Mouse (Mus musculus): ENCODE measurements at regions not wholly inside any gene's neighbourhood (a gene's known extent, or its start where the extent isn't known, plus 50 kb on each side); places are given as distances from the start of the nearest gene placed in this dataset.

- no peak overlapping the region for H3K4me3 ChIP-seq
- H3K36me3 ChIP-seq: no peaks in the 10 kb centered on the region
- no peaks in the 10 kb centered on the region for H3K9me3 ChIP-seq
- H3K27ac ChIP-seq (replicated peaks): peak overlapping the region; percentile 97
- no peak overlapping the region; the same call in 1 of the 2 replicates for H3K9ac ChIP-seq
- H3K4me1 ChIP-seq: peaks cover 75% of the 10 kb centered on the region
- ATAC-seq (ENCODE audit: extremely low read depth, insufficient number of reproducible peaks, low FRiP score, low TSS enrichment): no peak
- H3K27me3 ChIP-seq (replicated peaks): no peaks in the 10 kb centered on the region
- no peak overlapping the region for H3K4me2 ChIP-seq
- WGBS: 66% methylated on average over 5 of the region's 5 CpGs
Measured at GRCm38 (mm10) chr12:86819163-86819562, 65.4 kb downstream of the Irf2bpl start.

- WGBS: 0% methylated on average over 2 of the region's 2 CpGs
- Histone ChIP-seq H3K9ac (peak overlapping the region; percentile 45), H3K4me2 (peak overlapping the region; percentile 45), H3K27ac (replicated peaks) (peak overlapping the region; percentile 97), H3K4me3 (no peak overlapping the region), H3K36me3 (no peaks in the 10 kb centered on the region), H3K4me1 (peaks cover 66% of the 10 kb centered on the region), H3K27me3 (replicated peaks) (no peaks in the 10 kb centered on the region), H3K9me3 (no peaks in the 10 kb centered on the region)
- ATAC-seq (ENCODE audit: extremely low read depth, insufficient number of reproducible peaks, low FRiP score, low TSS enrichment): no peak
Measured at GRCm38 (mm10) chr12:86818201-86818600, 66.4 kb downstream of the Irf2bpl start.

GRCm38 (mm10) chr12:86816702-86817610, 67.6 kb downstream of the Irf2bpl start:
- H3K36me3 ChIP-seq: no peaks in the 10 kb centered on the region
- peak overlapping the region; percentile 97 for H3K27ac ChIP-seq (replicated peaks)
- peak; percentile 47; the same call in 1 of the 2 replicates for ATAC-seq (ENCODE audit: extremely low read depth, insufficient number of reproducible peaks, low FRiP score, low TSS enrichment)
- peak overlapping the region; percentile 24 for H3K4me2 ChIP-seq
- H3K4me3 ChIP-seq: no peak overlapping the region
- peaks cover 66% of the 10 kb centered on the region for H3K4me1 ChIP-seq
- H3K27me3 ChIP-seq (replicated peaks): no peaks in the 10 kb centered on the region
- peak overlapping the region; percentile 64 for H3K9ac ChIP-seq
- WGBS: 16% methylated on average over 11 of the region's 11 CpGs
- H3K9me3 ChIP-seq: no peaks in the 10 kb centered on the region

- ATAC-seq (ENCODE audit: extremely low read depth, insufficient number of reproducible peaks, low FRiP score, low TSS enrichment): peak; percentile 12; the same call in 1 of the 2 replicates
- Histone ChIP-seq H3K36me3 (no peaks in the 10 kb centered on the region), H3K4me3 (no peak overlapping the region), H3K4me1 (peaks cover 67% of the 10 kb centered on the region), H3K27me3 (replicated peaks) (no peaks in the 10 kb centered on the region), H3K4me2 (peak overlapping the region; percentile 24), H3K9me3 (no peaks in the 10 kb centered on the region), H3K9ac (peak overlapping the region; percentile 64), H3K27ac (replicated peaks) (peak overlapping the region; percentile 97)
- under 1% methylated on average over 6 of the region's 6 CpGs for WGBS
Measured at GRCm38 (mm10) chr12:86816171-86816701, 68.4 kb downstream of the Irf2bpl start.

- Histone ChIP-seq H3K36me3 (no peaks in the 10 kb centered on the region), H3K27me3 (replicated peaks) (no peaks in the 10 kb centered on the region), H3K4me1 (peaks cover 81% of the 10 kb centered on the region), H3K9ac (no peak overlapping the region), H3K9me3 (no peaks in the 10 kb centered on the region), H3K4me3 (no peak overlapping the region), H3K27ac (replicated peaks) (peak overlapping the region; percentile 25; the same call in 1 of the 2 replicates), H3K4me2 (no peak overlapping the region)
- no peak for ATAC-seq (ENCODE audit: extremely low read depth, insufficient number of reproducible peaks, low FRiP score, low TSS enrichment)
- 84% methylated on average over 7 of the region's 7 CpGs for WGBS
Measured at GRCm38 (mm10) chr12:86814740-86815139, 69.9 kb downstream of the Irf2bpl start.
